Mouse (Mus musculus) heart, adult 2 months (tissue): Measurements from ENCODE around the gene Wee1.

Experiments
- CTCF ChIP-seq: fragments of 200-600 bp; IDR thresholded peaks from 2 replicates; pipeline ENCODE4 v1.8.1; 2022; ENCODE audit warnings: antibody characterized with exemption, mild to moderate bottlenecking, moderate library complexity
- EP300 ChIP-seq: fragments of 200-500 bp; IDR thresholded peaks from 2 replicates; pipeline ENCODE4 v1.6.1; 2011; ENCODE audit warnings: low read depth, low read length, control low read depth; ENCODE audit not compliant: insufficient read depth

GRCm38 (mm10) chr7:110120157-110120784 lies 1.6 kb upstream of the Wee1 start:
- TF ChIP-seq CTCF (no peak), EP300 (no peak)
